Mouse (Mus musculus) testis, adult 2 months (tissue): ENCODE measurements around the gene 4931429L15Rik. TPM values are rescaled to one million over a fixed set of nuclear protein-coding genes. Genes with fewer than 3 reads are reported as not detected.

Experiments
- H3K27ac ChIP-seq: fragments of 200-500 bp; 2 replicates; pipeline ENCODE4 v1.5.1; 2012; ENCODE audit warnings: low read depth, low read length; ENCODE audit not compliant: control insufficient read depth, insufficient read depth
- H3K27me3 ChIP-seq: fragments of 200-500 bp; 2 replicates; pipeline ENCODE4 v1.6.1; 2012; ENCODE audit warnings: mild to moderate bottlenecking, low read length, moderate library complexity; ENCODE audit not compliant: control insufficient read depth, insufficient read depth
- H3K36me3 ChIP-seq: fragments of 200-500 bp; 2 replicates; pipeline ENCODE4 v1.6.1; 2012; ENCODE audit warnings: mild to moderate bottlenecking, low read length; ENCODE audit not compliant: control insufficient read depth, insufficient read depth
- H3K4me1 ChIP-seq: fragments of 200-500 bp; 2 replicates; pipeline ENCODE4 v1.6.1; 2012; ENCODE audit warnings: low read length; ENCODE audit not compliant: control insufficient read depth, insufficient read depth
- H3K4me3 ChIP-seq: fragments of 200-500 bp; 2 replicates; pipeline ENCODE4 v1.5.1; 2012; ENCODE audit warnings: low read depth, mild to moderate bottlenecking, low read length, moderate library complexity, mixed read lengths; ENCODE audit not compliant: control insufficient read depth
- CTCF ChIP-seq: fragments of 200-500 bp; IDR thresholded peaks from 2 replicates; pipeline ENCODE4 v1.5.1; 2012; ENCODE audit warnings: low read depth, mild to moderate bottlenecking, inconsistent platforms, low read length, moderate library complexity; ENCODE audit not compliant: control insufficient read depth, insufficient read depth, insufficient replicate concordance
- POLR2A ChIP-seq: fragments of 200-500 bp; IDR thresholded peaks from 2 replicates; pipeline ENCODE4 v1.6.1; 2012; ENCODE audit warnings: low read depth, mild to moderate bottlenecking, inconsistent platforms, low read length, moderate library complexity; ENCODE audit not compliant: control insufficient read depth
- polyA plus RNA-seq: library from polyadenylated mRNA; depleted of rRNA; stranded (reverse); fragments of >200 nt; gene quantifications from 2 replicates; pipeline ENCODE4 v1.2.3, GENCODE M21; 2012; rRNA removed

4931429L15Rik gene
- polyA plus RNA-seq, 1 experiment = 180 TPM

GRCm38 (mm10) chr9:46257546-46257945 lies 62.2 kb downstream of the 4931429L15Rik start:
- no peaks in the 10 kb centered on the region for H3K4me1 ChIP-seq
- no peak overlapping the region for H3K4me3 ChIP-seq
- no peaks in the 10 kb centered on the region for H3K27me3 ChIP-seq
- TF ChIP-seq POLR2A (no peak), CTCF (no peak)
- no peak overlapping the region for H3K27ac ChIP-seq
- no peaks in the 10 kb centered on the region for H3K36me3 ChIP-seq

GRCm38 (mm10) chr9:46256658-46257385 lies 63.0 kb downstream of the 4931429L15Rik start:
- no peaks in the 10 kb centered on the region for H3K4me1 ChIP-seq
- no peaks in the 10 kb centered on the region for H3K27me3 ChIP-seq
- no peaks in the 10 kb centered on the region for H3K36me3 ChIP-seq
- no peak for TF ChIP-seq POLR2A
- TF ChIP-seq CTCF = no peak
- no peak overlapping the region for H3K27ac ChIP-seq
- H3K4me3 ChIP-seq = no peak overlapping the region

- Histone ChIP-seq H3K4me1 (no peaks in the 10 kb centered on the region), H3K36me3 (no peaks in the 10 kb centered on the region), H3K27ac (no peak overlapping the region), H3K27me3 (no peaks in the 10 kb centered on the region), H3K4me3 (no peak overlapping the region)
- TF ChIP-seq CTCF (no peak), POLR2A (no peak)
Measured at GRCm38 (mm10) chr9:46256177-46256576, 63.6 kb downstream of the 4931429L15Rik start.

Other genes with a start within 250 kb of the 4931429L15Rik start
- 0.37 and 1.3 TPM in 2 replicates for gene Apoa1, start 91.4 kb downstream of the 4931429L15Rik start, polyA plus RNA-seq
- gene Apoc3, start 84.3 kb downstream of the 4931429L15Rik start, polyA plus RNA-seq = 0.35 TPM in 1 of 2 replicates, not detected in the other
- 0.15 and 0.59 TPM in 2 replicates for gene Apoa4, start 79.3 kb downstream of the 4931429L15Rik start, polyA plus RNA-seq
- not detected in 2 replicates for gene Apoa5, start 51.4 kb downstream of the 4931429L15Rik start, polyA plus RNA-seq
- gene Zpr1, start 46.9 kb downstream of the 4931429L15Rik start, polyA plus RNA-seq = 46.5 and 52.2 TPM in 2 replicates
- 5.8 and 6.2 TPM in 2 replicates for gene Bud13, start 37.0 kb downstream of the 4931429L15Rik start, polyA plus RNA-seq